Mouse (Mus musculus) urinary bladder, postnatal 36 days (tissue): Measurements from ENCODE around the gene Adamtsl3.

ENCODE experiments used
- DNase-seq, 2 experiments: peaks; one replicate each; pipeline ENCODE4 v3.0.0; 2022; ENCODE audit warnings: low spot score in 2 of 2, mixed read lengths in 1 of 2

Gene Adamtsl3

DNA sequence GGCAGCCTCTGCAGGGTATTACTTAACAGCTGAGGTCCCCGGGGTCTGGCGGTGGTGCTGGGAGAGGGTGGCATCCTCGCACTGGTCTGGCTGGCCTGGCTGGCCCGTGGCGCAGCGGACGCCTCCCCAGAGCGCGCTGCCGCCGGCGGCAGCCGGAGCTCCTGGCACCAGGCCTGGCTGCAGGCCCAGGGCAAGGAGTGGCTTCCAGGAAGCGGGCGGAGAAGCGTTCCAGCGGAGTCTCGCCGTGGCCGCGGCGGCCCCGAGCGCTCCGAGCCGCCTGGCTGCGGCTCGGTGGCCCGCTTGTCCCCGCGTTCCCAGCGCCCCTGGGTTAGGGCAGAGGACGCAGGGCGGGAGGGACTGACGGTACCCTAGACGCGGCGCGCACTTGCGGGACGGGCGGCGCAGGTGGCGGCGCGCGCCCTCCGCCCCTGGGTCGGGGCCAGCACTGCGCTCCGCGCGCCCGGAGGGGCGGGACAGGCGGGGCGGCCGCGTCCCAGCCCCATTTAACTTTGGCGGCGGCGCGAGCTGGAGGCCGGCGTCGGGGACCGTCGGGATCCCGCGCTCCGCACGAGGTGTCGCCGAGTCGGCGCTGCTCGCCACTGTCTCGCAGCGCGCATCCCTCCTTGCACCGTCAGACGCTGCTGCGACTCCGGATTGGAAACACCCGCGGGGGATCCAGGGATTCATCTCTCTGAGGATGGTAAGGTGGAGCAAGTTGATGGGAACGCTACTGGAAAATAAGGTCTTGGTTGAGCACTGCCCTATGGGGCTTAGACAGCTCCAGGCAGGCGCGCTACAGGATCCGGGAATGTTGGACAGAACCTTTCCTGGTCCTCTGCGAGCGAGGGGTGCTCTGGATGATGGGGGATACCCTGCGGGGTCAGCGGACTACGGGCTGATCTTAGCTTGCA, at the start of gene Adamtsl3:
Gene Adamtsl3, plus strand, starts transcription at position 484 of the 911 bp plus-strand sequence.
- peak in 1 of 2 experiments; percentile 53 for DNase-seq

GRCm38 (mm10) chr7:82287242-82287641, 48.3 kb upstream of the Adamtsl3 start:
- DNase-seq, result no peak

DNA sequence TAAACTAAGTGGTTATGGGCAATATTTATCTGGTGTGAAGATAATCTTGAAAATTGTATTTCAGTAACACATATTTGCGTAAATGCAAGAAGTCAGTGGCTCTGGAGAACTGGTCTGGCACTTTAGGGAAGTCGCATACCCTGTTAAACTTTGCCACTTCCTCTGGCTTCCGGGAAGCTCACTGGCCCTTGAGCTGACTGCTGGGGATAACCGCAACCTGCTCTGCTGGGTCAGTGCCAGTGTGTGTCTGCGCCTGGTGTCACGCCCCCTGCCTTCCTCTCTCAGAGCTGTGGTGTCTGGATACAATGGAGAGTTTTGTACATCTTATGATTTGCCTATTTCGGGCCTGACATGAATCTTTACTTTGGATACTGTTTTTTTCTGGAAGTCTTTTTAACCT, 42.1 kb upstream of the Adamtsl3 start:
- no peak for DNase-seq

DNA sequence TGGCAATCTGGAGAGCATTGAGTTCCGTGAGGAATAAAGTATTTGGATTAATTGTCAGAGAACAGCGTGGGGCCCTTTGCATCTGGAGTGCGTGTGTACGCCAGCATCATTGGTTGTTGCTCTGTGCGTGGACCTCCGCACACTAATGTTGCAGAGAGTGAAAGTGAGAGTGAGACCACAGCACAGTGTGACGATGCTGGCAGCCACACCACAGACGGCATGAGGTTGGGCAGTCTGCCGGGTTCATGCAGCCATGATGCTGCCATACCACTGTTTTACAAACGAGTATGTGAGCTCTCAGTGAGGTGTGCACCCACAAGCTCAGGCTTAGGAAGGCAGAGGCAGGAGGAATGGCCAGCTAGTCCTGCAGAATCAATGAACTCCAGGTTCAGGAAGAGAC, 41.4 kb upstream of the Adamtsl3 start:
- no peak for DNase-seq

- no peak for DNase-seq
Measured at GRCm38 (mm10) chr7:82294611-82295010, 40.9 kb upstream of the Adamtsl3 start.

DNA sequence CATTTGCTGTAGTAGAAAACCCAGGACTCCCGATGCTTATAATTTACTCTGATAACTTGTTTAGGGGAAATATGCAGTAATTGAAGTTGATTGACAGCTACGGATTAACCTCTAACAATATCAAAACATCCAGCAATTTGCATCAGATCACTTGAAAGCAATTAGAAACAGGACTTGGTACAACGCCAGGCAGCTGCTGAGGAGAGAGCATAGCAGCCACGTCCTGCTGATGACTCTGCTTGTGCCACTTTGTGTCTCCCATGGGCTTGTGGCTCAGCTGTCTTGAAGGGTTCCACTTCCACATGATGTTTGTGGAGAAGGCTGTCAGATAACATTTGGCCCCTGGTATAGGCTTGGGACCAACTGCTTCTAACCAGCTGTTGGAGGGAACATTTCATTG, 27.1 kb upstream of the Adamtsl3 start:
- DNase-seq, result no peak

GRCm38 (mm10) chr7:82318515-82318914, 17.0 kb upstream of the Adamtsl3 start:
- DNase-seq, result no peak

GRCm38 (mm10) chr7:82326616-82327015, 8.9 kb upstream of the Adamtsl3 start:
- no peak for DNase-seq

DNA sequence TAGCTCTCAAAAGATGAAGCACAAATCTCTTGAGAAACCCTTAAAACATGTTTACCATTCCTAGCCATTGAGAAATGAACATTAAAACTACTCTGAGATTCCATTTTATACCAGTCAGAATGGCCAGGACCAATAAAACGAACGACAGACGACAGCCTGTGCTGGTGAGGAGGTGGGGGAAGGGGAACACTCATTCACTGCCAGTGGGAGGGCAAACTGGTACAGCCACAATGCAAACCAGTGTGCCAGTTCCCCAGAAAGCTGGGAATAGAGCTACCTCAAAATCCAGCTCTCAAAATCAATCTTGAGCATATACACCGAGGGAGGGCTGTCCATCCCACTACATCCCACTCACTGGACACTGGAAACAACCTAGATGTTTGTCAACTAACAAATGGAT, 8.3 kb upstream of the Adamtsl3 start:
- no peak for DNase-seq

DNA sequence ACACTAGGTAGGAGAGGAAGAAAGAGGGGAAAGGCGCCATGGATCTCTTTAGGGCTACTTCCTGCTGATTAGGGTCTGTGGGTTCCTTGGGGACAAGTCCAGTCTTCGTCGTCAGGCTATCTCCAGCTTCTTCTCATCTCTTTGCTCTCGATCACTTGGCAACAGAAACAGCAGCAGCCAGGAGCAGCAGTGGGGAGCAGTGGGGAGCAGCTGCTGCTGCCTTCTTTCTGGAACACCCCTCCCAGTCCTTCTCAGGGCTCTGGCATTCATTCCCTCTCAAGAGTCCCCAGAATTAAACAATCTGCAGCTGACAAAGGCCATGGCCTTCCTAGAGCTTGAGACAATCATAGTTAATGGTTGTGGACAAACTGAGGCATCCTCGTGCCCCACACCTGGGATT, 7.6 kb upstream of the Adamtsl3 start:
- no peak for DNase-seq

GRCm38 (mm10) chr7:82329831-82330230, 5.7 kb upstream of the Adamtsl3 start:
- DNase-seq, result no peak

DNA sequence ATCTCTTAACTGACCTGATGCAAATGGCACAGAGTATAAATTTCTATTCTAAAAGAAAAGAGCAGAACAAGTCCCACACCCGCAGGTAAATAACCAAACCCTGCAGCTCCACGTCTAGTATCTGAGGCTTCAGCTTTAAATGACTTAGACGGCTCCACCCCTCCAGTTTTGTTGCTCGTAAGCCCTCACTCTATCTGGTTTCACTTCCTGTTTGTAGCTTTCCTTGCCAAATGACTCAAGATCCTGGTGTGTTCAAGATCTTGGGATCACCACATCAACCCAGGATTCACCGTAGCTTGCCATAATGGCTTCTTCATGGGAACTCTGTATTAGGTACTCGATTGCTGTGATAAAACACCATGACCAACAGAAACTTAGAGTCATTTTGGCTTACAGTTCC, 4.6 kb upstream of the Adamtsl3 start:
- no peak for DNase-seq

DNA sequence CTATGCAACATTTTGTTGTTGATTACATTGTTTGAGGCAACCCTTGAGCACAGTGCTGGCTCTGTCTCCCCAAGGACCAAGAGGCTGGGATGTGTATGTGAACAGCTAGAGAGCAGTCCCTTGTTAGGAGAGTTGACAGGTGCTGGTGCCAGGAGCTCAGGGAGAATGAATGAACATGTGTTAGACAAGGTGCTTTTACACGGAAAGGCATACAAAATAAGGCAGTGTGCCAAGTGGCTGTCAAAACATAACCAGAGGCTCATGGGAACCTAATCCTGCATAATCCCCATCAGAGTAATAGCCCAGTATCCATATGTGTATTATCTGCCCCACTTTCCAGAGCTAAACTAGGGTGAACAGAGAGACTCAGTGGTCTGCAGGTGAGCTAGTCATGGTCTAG, 1.5 kb upstream of the Adamtsl3 start:
- DNase-seq, result no peak

GRCm38 (mm10) chr7:82336132-82336531, 638 bp downstream of the Adamtsl3 start:
- peak; percentile 25 to 72 for DNase-seq

GRCm38 (mm10) chr7:82338121-82338520, 2.6 kb downstream of the Adamtsl3 start:
- no peak for DNase-seq

DNA sequence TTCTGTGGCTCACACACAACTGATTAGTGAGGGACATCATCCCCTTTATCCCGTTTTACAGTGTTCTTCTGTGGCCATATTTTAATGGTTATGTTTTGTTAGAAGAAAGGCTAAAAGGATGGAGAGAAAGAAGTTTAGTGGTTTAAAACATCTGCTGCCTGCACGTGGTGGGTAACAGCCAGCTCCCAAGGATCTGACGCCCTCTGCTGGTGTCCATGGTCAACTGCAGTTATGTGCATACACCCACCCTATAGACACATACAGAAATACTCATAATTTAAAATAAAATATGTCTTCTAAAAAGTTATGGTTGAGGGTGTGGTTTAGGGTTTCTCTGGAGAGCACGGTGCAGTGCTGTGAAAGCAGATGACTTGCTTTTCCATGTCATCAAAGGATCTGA, 3.0 kb downstream of the Adamtsl3 start:
- DNase-seq, result no peak

DNA sequence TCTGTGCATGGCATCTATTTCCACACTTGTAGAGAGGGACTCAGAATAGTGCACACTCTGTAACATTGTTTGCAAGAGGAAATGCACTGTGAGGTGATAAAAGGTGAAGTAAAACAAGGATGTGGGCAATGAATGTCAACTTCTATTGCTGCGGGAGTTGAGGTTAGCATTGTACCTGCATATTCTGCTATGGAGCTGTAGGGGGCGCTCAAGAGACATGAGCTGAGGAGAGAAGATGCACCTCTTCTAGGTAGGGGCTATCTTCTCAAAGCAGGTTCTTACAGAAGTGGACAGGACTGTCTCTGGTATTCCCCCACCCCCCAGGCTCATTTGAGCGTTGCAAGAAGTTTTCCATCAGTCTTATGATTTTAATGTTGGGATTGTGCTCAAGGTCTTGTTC, 3.7 kb downstream of the Adamtsl3 start:
- no peak for DNase-seq

GRCm38 (mm10) chr7:82341476-82341875, 6.0 kb downstream of the Adamtsl3 start:
- no peak for DNase-seq

DNA sequence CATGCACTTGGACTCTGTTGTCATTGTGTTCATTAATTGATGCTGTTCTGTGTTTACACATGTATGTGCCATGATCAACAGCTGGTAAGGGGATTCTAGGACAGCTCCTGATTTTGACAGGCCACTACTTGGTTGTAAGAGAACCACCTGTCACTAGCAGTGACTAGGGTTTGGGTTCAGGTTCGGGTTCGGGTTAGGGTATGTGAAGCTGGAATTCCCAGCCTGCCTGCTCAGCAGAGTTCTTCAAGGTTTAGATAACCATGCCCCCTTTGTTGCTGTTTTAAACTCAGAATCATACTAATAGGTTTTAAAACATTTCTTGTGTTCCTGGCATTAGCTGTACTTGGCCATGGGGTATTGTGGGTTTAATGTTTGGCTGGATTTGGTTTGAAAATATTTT, 11.2 kb downstream of the Adamtsl3 start:
- no peak for DNase-seq

DNA sequence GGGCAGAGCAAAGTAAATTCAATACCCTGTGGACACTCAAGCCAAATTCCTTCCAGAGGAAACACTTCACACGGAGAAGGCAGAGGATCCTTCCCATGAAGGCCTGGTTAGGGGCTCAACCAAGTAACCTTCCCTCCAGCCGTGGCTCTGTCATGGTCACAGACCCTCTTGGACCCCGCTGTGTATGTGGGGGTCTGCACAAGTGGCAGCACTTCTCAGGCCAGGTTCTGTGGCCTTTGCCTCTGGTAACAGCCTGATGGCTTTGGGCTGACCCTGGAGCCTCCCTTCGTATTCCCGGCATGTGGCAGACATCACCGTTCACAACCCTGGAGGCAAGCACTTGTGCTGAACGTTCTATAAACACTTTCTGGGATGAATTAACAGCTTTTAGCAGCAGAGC, 14.3 kb downstream of the Adamtsl3 start:
- DNase-seq, result no peak

DNA sequence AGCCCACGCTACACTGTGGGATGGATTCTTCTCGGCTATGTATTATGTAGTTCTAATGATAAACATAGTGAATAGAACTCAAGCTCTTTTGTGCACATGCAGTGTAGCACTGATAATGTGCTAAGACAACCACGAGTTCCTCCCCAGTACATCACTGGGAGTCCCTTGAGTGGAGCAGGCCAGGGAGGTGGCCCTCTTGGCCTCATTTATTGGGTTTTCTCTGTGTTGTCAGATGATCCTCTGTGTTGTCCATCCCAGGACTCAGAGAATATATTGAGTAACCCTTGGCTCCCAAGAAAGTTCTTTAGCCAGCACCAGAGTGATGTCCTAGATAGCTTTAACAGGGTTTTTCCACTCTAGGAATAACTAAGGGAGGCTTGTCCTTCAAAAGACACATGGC, 14.9 kb downstream of the Adamtsl3 start:
- peak in 1 of 2 experiments; percentile 55 for DNase-seq

- DNase-seq, result no peak
Measured at GRCm38 (mm10) chr7:82359146-82359545, 23.7 kb downstream of the Adamtsl3 start.

DNA sequence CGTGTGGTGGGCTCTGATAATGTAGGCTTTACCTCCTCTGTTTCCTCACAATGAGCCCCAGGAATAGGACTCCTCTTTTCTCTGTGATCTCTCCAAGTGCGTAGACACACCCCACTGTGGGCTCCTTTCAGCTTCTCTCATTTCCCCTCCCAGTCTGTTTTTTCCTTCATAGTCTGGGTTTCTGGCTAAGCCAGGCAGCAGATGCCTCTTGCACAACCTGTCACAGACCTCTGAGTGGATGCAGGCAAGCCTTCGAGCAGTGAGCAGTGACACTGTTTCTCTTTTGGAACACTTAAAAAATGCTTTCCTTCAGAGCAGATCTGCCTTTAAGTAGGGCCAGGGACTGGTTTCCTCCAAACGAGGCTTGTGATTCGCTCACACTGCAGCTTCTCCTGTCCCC, 24.2 kb downstream of the Adamtsl3 start:
- DNase-seq, result peak in 1 of 2 experiments; percentile 40

DNA sequence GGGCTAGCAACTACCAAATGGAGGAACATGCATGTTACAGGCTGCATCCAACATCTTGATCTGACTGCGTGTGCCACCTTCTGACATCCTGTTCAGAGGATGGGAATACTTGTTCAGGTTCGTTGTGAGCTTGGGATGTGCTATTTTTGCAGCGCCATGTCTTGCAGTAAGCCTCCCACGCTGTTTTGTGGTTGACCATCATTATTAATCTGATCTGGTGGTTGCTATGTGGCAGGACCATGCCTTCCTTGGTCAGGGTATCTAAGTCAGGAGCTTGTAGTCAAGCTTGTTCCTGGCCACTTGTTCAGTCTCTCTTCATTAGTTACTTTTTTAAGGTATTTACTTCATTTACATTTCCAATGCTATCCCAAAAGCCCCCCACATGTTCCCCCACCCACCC, 24.7 kb downstream of the Adamtsl3 start:
- no peak for DNase-seq
